Mouse (Mus musculus): ENCODE measurements around the gene Zfp566. TPM values are rescaled to one million over a fixed set of nuclear protein-coding genes. Genes with fewer than 3 reads are reported as not detected.
"Not testable (repeated sequence)": the region's sequence is repeated elsewhere in the genome, so short reads cannot be mapped to it uniquely, and the experiment has no call there.

Zfp566 gene
- total RNA-seq (2021): 1 to 10 TPM; 7.5 to 7.6 TPM

DNA sequence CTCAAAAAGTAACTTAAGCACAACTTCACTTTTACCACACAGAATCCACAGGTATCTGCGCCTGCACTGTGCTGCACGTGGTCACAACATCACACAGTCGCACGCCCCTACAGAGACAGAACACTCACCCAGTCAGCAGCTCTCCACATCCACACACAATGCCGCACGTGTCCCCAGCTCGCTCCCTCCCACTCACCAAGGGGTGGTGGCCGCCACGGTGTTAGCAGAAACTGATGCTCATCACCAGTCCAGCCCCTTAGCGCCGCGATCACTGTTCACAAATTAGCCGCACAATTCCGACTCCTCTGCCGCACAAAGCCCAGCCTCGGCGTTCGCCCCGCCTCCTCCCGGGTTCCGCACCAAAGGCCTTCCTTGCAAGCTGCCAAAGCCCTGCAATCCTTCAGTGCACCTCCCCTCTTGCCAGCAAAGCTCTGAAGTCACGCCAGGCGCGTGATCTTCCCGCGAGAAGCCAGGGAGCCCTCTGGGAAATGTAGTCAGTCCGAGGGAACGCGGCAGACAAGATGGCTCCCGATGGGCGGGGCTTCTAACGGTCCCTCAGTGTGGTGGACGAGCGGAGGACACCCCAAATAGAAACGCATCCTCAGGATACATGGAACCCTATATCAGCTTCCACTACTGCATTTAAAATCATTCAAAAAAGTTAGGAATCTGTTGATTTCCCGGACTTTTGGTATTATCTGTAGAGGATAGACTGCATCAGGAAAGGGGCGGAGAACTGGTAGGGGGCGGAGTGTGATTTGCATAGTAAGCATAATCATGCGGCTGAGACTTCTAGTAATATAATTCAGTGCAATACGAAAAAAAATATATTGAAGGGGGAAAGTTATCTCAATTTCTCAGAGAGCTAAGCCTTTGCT is at the start of gene Zfp566, which contains the start of gene Gm26920:
Gene Zfp566 (minus strand): TSS at position 436 of the 878 bp plus-strand sequence.
Gene Gm26920 (minus strand): TSS at position 319 of the 878 bp plus-strand sequence.
- DNase-seq (ENCODE audit: low spot score in 2 of 2): peak; percentile 96
- intact Hi-C loops (cut with DNase I): loop anchor here (5.0 kb wide), 2 partner anchors 78 to 183 kb away; partner anchors contain the start of genes Zfp27 and Zfp383

DNA sequence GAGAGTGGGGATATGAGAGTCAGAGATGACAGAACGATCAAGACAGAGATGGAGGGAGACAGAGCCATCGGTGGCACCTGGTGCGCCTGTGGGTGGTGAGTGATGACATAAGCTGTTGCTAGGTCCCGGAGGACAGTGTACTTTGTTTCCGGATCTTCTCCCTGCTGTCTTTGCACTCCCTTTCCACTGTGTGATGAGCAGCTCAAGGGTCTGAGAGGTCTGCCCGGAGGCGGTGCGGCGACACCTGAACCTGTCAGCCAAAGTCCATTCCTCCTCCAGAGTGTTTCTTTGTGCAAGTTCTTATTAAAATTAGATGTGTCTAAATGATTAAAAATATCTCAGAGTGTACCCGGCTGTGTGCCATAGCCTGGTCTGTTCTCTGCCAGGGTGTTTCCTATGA is 46.5 kb upstream of the Zfp566 start:
- intact Hi-C loops (cut with DNase I): no loop called here
- peak in 1 of 2 experiments; percentile 15 for DNase-seq (ENCODE audit: low spot score in 2 of 2)

GRCm38 (mm10) chr7:30132396-30132795 is 42.1 kb upstream of the Zfp566 start:
- intact Hi-C loops (cut with DNase I): no loop called here
- DNase-seq (ENCODE audit: low spot score in 2 of 2): no peak

DNA sequence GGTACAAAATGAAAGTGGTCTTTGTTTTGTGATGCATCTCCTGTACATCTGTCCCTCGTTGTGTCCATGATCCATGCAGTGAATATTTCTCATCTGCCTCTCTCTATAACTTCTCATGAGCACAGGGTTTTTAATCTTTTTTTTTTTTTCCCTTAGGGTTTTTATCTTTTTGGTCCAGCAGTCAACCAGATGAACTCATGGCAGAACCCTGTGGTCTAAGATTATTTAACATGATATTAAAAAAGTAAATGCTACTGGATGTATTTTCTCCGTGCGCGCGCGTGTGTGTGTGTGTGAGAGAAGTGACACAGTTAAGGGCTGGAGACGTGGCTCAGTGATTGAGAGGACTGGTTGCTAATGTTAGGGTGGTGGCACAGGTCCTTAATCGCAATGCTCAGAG is 39.6 kb upstream of the Zfp566 start:
- intact Hi-C loops (cut with DNase I): no loop called here
- DNase-seq (ENCODE audit: low spot score in 2 of 2): no peak

DNA sequence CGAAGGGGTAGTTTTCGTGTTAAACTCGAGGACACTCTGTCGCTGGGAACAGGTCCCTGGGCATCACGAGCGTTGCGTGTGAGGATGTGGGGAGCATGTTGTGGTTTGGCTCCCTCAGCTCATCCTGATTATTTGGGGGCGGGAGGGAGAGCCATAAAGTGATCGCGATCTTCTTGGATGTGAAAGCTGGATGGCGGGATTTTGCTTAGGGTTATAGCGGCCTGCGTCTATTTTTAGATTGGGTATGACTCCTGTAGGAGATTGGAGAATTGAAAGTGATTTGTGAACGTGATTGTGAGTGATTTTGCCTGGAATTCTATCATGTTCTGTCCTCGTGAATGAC is 31.8 kb upstream of the Zfp566 start:
- intact Hi-C loops (cut with DNase I): no loop called here

GRCm38 (mm10) chr7:30121308-30122187 is 31.2 kb upstream of the Zfp566 start, which contains the start of gene Zfp382:
Zfp382 (plus strand) TSS chr7:30121942.
- DNase-seq (ENCODE audit: low spot score in 2 of 2): peak; percentile 91 to 92
- intact Hi-C loops (cut with DNase I): loop anchor here (2.0 kb wide), 1 partner anchor 23 kb away; no protein-coding TSS in a partner anchor

More for the DNA sequence above, 31.8 kb upstream of the Zfp566 start:
- DNase-seq (ENCODE audit: low spot score in 2 of 2): no peak

DNA sequence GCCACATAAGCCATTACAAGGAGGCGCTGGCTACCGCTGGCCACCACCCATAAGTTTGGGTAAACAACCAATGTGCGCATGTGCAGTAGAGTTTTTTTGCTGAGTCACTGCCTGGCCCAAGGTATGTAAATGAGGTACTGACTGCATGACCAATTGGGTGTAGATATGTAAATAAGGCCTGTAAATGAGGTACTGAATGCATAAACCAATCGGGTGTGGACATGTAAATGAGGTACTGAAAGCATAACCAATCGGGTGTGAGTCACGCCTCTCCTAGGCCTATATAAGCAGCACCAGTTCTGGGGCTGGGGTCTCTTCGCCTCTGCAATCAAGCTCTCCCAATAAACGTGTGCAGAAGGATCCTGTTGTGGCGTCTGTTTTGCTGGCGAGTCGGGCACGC is 27.6 kb upstream of the Zfp566 start:
- DNase-seq (ENCODE audit: low spot score in 2 of 2); intact Hi-C loops (cut with DNase I): not testable (repeated sequence)

GRCm38 (mm10) chr7:30116076-30116475 is 25.7 kb upstream of the Zfp566 start:
- DNase-seq (ENCODE audit: low spot score in 2 of 2): no peak
- intact Hi-C loops (cut with DNase I): no loop called here

DNA sequence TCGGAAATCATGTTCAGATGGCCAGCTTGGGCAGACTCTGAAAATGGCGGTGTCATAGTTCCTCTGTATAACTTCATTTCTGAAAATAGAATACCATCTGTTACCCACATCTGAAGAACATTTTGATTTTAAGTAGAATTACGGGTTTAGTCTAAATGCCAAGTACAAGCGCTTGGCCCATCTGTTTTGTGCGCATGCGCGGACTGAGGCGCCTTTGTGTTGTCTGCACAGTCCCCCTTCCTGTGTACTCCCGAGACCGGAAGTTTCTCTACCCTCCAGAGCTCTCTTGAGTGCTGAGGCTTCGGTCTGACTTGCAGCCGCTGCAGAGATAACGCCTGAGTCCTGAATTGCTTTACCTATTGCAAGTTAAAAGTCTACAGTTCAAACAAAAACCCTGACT is 9.0 kb upstream of the Zfp566 start:
- DNase-seq (ENCODE audit: low spot score in 2 of 2): peak; percentile 83
- intact Hi-C loops (cut with DNase I): loop anchor here (2.0 kb wide), 1 partner anchor 22 kb away; the partner anchor contains the start of gene Zfp382

DNA sequence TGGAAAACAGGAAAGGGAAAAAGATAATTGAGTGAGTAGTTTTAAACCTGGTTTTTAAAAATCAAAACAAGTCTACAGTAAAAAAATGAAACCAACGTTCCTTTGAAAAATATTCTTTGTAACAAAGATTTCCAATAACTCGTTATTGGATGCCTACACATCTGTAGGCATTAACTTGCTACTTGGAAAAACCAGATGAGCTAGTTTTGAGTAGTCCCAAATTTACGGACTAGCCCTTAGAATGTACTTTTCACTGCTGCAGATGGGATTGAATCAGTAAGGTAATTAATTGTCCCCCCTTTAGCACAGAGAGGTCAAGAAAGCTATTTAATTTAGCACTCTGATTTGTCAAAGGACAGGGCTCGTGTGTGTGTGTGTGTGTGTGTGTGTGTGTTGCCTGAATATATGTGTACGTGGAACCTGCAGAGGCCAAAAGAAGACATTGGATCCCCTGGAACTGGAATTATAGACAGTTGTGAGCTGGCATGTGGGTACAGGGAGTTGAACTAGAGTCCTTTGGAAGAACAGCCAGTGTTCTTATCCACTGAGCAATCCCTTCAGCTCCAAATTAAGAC is 5.3 kb upstream of the Zfp566 start:
- intact Hi-C loops (cut with DNase I): loop anchor here (2.0 kb wide), 1 partner anchor 73 kb away; the partner anchor contains the start of gene Zfp146
- DNase-seq (ENCODE audit: low spot score in 2 of 2): no peak

DNA sequence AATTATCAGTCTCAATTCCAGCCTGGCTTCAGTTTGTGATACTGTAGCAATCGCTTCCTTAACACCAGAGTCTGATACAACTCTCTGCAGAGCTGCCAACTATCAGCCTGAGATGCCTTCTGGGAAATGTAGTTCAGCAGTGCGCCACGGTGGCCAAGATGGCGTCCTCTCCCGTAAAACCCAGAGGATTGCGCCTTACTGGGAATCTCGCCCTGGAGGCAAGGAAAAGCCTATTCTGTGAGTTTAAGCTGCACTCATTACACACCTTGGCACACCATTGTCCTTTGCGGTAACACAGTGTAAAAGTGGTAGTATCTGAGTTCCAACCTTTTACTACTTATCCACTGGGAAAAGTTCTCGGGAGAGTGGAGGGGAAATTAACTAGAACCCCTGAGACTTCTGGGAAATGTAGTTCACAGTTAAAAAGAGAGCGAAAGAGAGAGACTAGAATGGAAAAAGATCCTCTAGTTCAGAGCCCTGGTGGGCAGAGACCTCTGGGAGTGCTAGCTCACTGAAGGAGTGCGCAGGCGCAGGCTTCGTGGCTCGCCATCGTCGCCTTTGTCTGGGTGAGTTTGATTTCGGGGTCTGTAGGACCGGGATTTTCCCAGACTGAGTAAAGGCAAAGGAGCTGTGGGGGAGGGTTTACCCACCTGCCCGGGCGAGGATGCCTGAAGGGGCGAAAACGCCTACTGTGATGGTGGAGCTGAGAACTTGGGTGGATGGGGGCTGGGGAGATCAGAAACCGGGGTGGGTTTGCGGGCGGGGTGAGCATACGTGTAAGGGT is 4.5 kb upstream of the Zfp566 start, which contains the start of gene Zfp260:
Gene Zfp260 (plus strand): TSS at position 132 of the 784 bp plus-strand sequence.
- intact Hi-C loops (cut with DNase I): loop anchor here (2.0 to 5.0 kb wide), 3 partner anchors 74 to 188 kb away; partner anchors contain the start of genes Zfp146, Zfp27 and Zfp383
- peak; percentile 90 to 92 for DNase-seq (ENCODE audit: low spot score in 2 of 2)

GRCm38 (mm10) chr7:30093918-30094415 is 3.6 kb upstream of the Zfp566 start:
- DNase-seq (ENCODE audit: low spot score in 2 of 2): no peak
- intact Hi-C loops (cut with DNase I): loop anchor here (2.0 to 5.0 kb wide), 3 partner anchors 75 to 187 kb away; partner anchors contain the start of genes Zfp146, Zfp27 and Zfp383

- intact Hi-C loops (cut with DNase I): loop anchor here (5.0 kb wide), 2 partner anchors 80 to 185 kb away; partner anchors contain the start of genes Zfp27 and Zfp383
- no peak for DNase-seq (ENCODE audit: low spot score in 2 of 2)
Measured at GRCm38 (mm10) chr7:30092666-30093065, 2.3 kb upstream of the Zfp566 start.

- DNase-seq (ENCODE audit: low spot score in 2 of 2): peak in 1 of 2 experiments; percentile 24
- intact Hi-C loops (cut with DNase I): loop anchor here (5.0 kb wide), 2 partner anchors 79 to 184 kb away; partner anchors contain the start of genes Zfp27 and Zfp383
Measured at GRCm38 (mm10) chr7:30090970-30091585, 751 bp upstream of the Zfp566 start.

GRCm38 (mm10) chr7:30089405-30089804 is 922 bp downstream of the Zfp566 start:
- intact Hi-C loops (cut with DNase I): no loop called here
- DNase-seq (ENCODE audit: low spot score in 2 of 2): no peak

DNA sequence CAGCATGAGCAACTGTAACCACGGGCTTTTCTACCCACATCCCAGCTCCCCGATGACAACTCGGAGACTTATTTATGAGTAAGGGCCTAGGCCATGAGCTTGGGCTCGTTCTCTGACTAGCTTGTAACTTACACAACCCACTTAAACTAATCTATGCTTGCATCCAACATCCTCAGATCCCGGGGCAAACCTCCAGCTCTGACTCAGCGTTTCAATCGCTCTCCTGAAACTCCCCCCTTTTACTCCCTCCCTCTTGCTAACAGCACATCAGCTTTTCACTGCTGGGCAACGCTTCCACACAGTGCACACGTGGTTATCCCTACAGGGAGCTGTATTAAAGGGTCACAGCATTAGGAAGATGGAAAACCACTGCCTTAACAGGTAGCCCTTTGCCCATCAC is 3.8 kb downstream of the Zfp566 start:
- peak in 1 of 2 experiments; percentile 19 for DNase-seq (ENCODE audit: low spot score in 2 of 2)
- intact Hi-C loops (cut with DNase I): no loop called here

DNA sequence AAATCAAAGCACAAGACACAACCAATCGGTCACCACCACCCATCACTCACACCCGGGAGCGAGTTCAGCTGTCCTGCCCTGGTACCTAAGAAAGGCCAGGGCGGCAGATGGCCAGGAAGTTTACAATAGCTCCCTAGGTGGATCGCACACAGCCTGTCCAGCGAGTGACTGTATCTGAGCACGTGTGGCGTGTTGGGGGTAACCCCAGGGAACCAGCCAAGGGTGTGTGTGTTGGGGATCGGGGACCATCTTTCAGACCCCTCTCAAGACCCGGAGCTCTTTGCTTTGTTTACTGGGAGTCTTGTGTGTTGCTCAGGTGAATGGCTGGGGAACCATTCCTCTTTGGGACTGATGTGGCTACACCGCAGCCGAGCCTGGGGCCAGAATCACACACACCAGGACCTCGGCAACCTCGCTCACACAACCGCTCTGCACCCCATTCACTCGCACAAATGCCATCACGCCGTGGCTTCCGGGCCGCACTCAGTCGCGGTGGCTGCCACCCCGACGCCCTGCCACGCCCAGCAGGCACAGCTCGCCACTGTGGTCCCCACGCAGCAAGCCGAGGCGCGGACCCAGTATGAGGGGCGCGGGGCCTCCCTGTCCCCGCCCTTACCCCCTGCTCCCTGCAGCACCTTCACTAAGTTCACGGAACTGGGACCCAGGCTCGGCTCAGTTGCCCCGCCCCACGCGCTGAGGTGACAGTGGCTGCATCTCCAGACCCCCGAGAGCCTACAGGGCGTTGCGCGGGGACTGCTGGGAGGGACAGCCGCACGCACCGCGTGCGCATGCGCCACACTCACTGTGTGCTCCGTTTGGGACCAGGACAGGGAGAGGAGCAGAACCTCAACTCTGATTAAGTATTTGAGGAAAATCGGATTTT is 17.9 kb downstream of the Zfp566 start, which contains the start of gene Zfp82:
Gene Zfp82 (minus strand): TSS at position 755 of the 883 bp plus-strand sequence.
- intact Hi-C loops (cut with DNase I): no loop called here

More for the DNA sequence above, 17.9 kb downstream of the Zfp566 start, which contains the start of gene Zfp82:
- peak; percentile 84 to 86 for DNase-seq (ENCODE audit: low spot score in 2 of 2)

All from left cerebral cortex, postnatal 36 days (tissue).